Mouse (Mus musculus) CH12.LX (cell line): ENCODE data around the gene Stxbp1. TPM values are rescaled to one million over a fixed set of nuclear protein-coding genes. Genes with fewer than 3 reads are reported as not detected.

Source experiments
- DNase-seq: peaks from one replicate; pipeline ENCODE4 v3.0.0-alpha.2; 2013; ENCODE audit errors: extremely low read depth
- H3K27ac ChIP-seq: 2 replicates; pipeline ENCODE4 v1.5.1; 2012; ENCODE audit warnings: low read depth, mild to moderate bottlenecking, control low read depth, moderate library complexity; ENCODE audit not compliant: insufficient read depth
- H3K27me3 ChIP-seq: replicated peaks from 2 replicates; pipeline ENCODE3; 2012; ENCODE audit warnings: inconsistent platforms
- H3K36me3 ChIP-seq, 2 experiments: replicated peaks in 1 of 2; 2 replicates each; pipeline versions ENCODE3 to v1.6.1; 2012; ENCODE audit warnings: inconsistent platforms in 1 of 2, low read length in 1 of 2, mild to moderate bottlenecking in 1 of 2, mixed read lengths in 1 of 2, moderate library complexity in 1 of 2; ENCODE audit not compliant: control insufficient read depth in 1 of 2, insufficient read depth in 1 of 2
- H3K4me1 ChIP-seq, 2 experiments: 2 replicates each; pipeline ENCODE4 v1.6.1; 2012; ENCODE audit warnings: inconsistent platforms in 1 of 2, moderate library complexity in 1 of 2; ENCODE audit not compliant: insufficient read depth in 2 of 2, control insufficient read depth in 1 of 2
- H3K4me2 ChIP-seq: 2 replicates; pipeline ENCODE4 v1.6.1; 2012; ENCODE audit warnings: low read depth, mild to moderate bottlenecking, control low read depth; ENCODE audit not compliant: poor library complexity, insufficient read depth, severe bottlenecking
- H3K4me3 ChIP-seq, 3 experiments: fragments of 150-350 bp in 1 of 3; sonication (generic) in 1 of 3; replicated peaks in 1 of 3; 2 replicates each; pipeline versions ENCODE3 to v1.5.1; 2011 to 2012; ENCODE audit warnings: low read depth in 2 of 3, low read length in 2 of 3, mild to moderate bottlenecking in 2 of 3, moderate library complexity in 2 of 3, control low read depth in 1 of 3, improper control_type of control experiment in 1 of 3, inconsistent platforms in 1 of 3, mixed read lengths in 1 of 3; ENCODE audit not compliant: poor library complexity in 1 of 3
- H3K79me2 ChIP-seq: replicated peaks from 2 replicates; pipeline ENCODE4 v1.6.1; 2012; ENCODE audit warnings: mild to moderate bottlenecking, moderate library complexity; ENCODE audit not compliant: control insufficient read depth, poor library complexity, insufficient read depth, severe bottlenecking; ENCODE audit errors: extremely low read depth
- H3K9ac ChIP-seq: 2 replicates; pipeline ENCODE4 v1.6.1; 2012; ENCODE audit warnings: low read depth, mild to moderate bottlenecking, control low read depth, moderate library complexity; ENCODE audit not compliant: insufficient read depth
- H3K9me3 ChIP-seq: replicated peaks from 2 replicates; pipeline ENCODE3; 2012; ENCODE audit warnings: low read length, inconsistent platforms, mixed read lengths
- BHLHE40 ChIP-seq: IDR thresholded peaks from 2 replicates; pipeline ENCODE4 v1.6.1; 2011; ENCODE audit warnings: mild to moderate bottlenecking, low read depth, low read length, improper control_type of control experiment
- CHD1 ChIP-seq: IDR thresholded peaks from 2 replicates; pipeline ENCODE4 v1.6.1; 2012; ENCODE audit warnings: low read depth, low read length, improper control_type of control experiment, inconsistent platforms
- CHD2 ChIP-seq: IDR thresholded peaks from 2 replicates; pipeline ENCODE4 v1.6.1; 2011; ENCODE audit warnings: low read length, improper control_type of control experiment
- CTCF ChIP-seq, 2 experiments: IDR thresholded peaks in 1 of 2; conservative IDR thresholded peaks in 1 of 2; 2 replicates each; pipeline ENCODE4 v1.5.1; 2011 to 2012; ENCODE audit warnings: low read depth in 2 of 2, low read length in 2 of 2, improper control_type of control experiment in 1 of 2, inconsistent platforms in 1 of 2, mild to moderate bottlenecking in 1 of 2, moderate library complexity in 1 of 2
- HCFC1 ChIP-seq: IDR thresholded peaks from 2 replicates; pipeline ENCODE4 v1.6.1; 2012; ENCODE audit warnings: low read depth, mild to moderate bottlenecking, inconsistent platforms, low read length, improper control_type of control experiment
- IRF4 ChIP-seq: IDR thresholded peaks from 2 replicates; pipeline ENCODE4 v1.6.1; 2014; ENCODE audit warnings: low read depth, mild to moderate bottlenecking, inconsistent platforms, low read length, improper control_type of control experiment
- JUN ChIP-seq: IDR thresholded peaks from 2 replicates; pipeline ENCODE4 v1.6.1; 2011; ENCODE audit warnings: low read depth, mild to moderate bottlenecking, low read length, improper control_type of control experiment, moderate library complexity; ENCODE audit not compliant: insufficient read depth
- JUND ChIP-seq: conservative IDR thresholded peaks from 2 replicates; pipeline ENCODE4 v1.6.1; 2011; ENCODE audit warnings: low read depth, low read length, improper control_type of control experiment
- KAT2A ChIP-seq: IDR thresholded peaks from 2 replicates; pipeline ENCODE4 v1.6.1; 2012; ENCODE audit warnings: low read length, improper control_type of control experiment, inconsistent platforms; ENCODE audit not compliant: insufficient replicate concordance
- MAFK ChIP-seq: IDR thresholded peaks from 2 replicates; pipeline ENCODE4 v1.6.1; 2011; ENCODE audit warnings: low read length, improper control_type of control experiment; ENCODE audit not compliant: insufficient replicate concordance
- MAZ ChIP-seq: IDR thresholded peaks from 2 replicates; pipeline ENCODE4 v1.6.1; 2012; ENCODE audit warnings: low read depth, mild to moderate bottlenecking, inconsistent platforms, low read length, improper control_type of control experiment, moderate library complexity
- MEF2A ChIP-seq: IDR thresholded peaks from 2 replicates; pipeline ENCODE4 v1.6.1; 2014; ENCODE audit warnings: low read depth, mild to moderate bottlenecking, inconsistent platforms, low read length, improper control_type of control experiment, borderline replicate concordance
- MXI1 ChIP-seq: IDR thresholded peaks from 2 replicates; pipeline ENCODE4 v1.6.1; 2011; ENCODE audit warnings: mild to moderate bottlenecking, low read depth, low read length, improper control_type of control experiment
- NELFE ChIP-seq: IDR thresholded peaks from 2 replicates; pipeline ENCODE4 v1.6.1; 2011; ENCODE audit warnings: low read depth, low read length, improper control_type of control experiment
- NRF1 ChIP-seq: IDR thresholded peaks from 2 replicates; pipeline ENCODE4 v1.6.1; 2014; ENCODE audit warnings: low read depth, mild to moderate bottlenecking, inconsistent platforms, low read length, improper control_type of control experiment, moderate library complexity
- TBP ChIP-seq: conservative IDR thresholded peaks from 2 replicates; pipeline ENCODE4 v1.6.1; 2011; ENCODE audit warnings: low read depth, low read length, improper control_type of control experiment
- UBTF ChIP-seq: IDR thresholded peaks from 2 replicates; pipeline ENCODE4 v1.6.1; 2012; ENCODE audit warnings: low read depth, mild to moderate bottlenecking, inconsistent platforms, low read length, improper control_type of control experiment, moderate library complexity
- ZNF384 ChIP-seq: IDR thresholded peaks from 2 replicates; pipeline ENCODE4 v1.6.1; 2012; ENCODE audit warnings: low read depth, low read length, improper control_type of control experiment, inconsistent platforms
- dilution Hi-C: fragments of 300-500 bp; cut with MboI; formaldehyde crosslinking; loops from 2 replicates; pipeline ENCODE4 v1.14.3; 2020; ENCODE audit warnings: low sequenced_read_pairs; ENCODE audit not compliant: extremely low pct_unique_long_range_greater_than_20kb, extremely low pct_ligation_motif_present
- in situ Hi-C: fragments of 300-500 bp; cut with MboI; formaldehyde crosslinking; loops from 3 replicates; pipeline ENCODE4 v1.14.3; 2019; ENCODE audit warnings: low sequenced_read_pairs, low pct_ligation_motif_present, low pct_unique_long_range_greater_than_20kb, mixed read lengths
- polyA plus RNA-seq: library from polyadenylated mRNA; unstranded; fragments of >175 nt; gene quantifications from 2 replicates; pipeline ENCODE4 v1.2.1, GENCODE M21; 2012; ENCODE audit warnings: low read depth; ENCODE audit not compliant: insufficient read length
- total RNA-seq, 2 experiments: library from RNA; depleted of rRNA; stranded (reverse); fragments of 300-350 nt in 1 of 2; fragments of >200 nt in 1 of 2; gene quantifications; 2 replicates each; pipeline ENCODE4 v1.2.3; 2012 to 2014

Stxbp1 gene
- total and polyA plus RNA-seq, 3 experiments, result 1.5 to 8.3 (median 2.5) TPM

DNA sequence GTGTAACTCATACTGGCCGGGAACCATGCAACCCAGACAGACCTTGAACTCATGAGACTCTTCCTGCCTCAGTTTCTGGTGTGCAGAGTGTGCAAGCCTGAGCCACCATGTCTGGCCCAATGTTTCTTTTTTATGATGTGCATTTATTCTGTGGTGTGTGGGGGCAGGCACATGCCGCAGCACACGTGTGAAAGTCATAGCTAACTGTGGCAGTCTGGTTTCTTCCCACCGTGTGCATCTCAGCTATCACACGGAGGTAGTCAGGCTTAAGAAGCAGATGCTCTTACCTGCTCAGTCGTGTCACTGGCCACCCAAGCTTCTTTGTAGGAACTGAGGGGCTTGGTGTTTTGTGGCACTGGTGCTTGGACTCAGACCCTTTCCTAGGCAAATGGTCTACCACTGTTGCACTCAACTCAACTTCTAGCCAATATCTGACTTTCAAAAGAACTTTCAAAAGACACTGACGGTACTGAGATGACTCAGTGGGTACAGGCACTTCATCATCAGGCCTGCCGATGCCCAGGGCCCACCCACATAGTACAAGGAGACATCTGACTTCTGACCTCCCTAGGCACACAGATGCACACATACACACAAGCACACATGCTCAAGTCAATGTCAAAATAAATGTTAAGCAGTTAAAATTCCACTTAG lies 74.3 kb downstream of the Stxbp1 start:
- no peaks in the 10 kb centered on the region for H3K9me3 ChIP-seq
- TF ChIP-seq IRF4, result peak; percentile 81
- peak; percentile 57 for TF ChIP-seq BHLHE40
- no peak for TF ChIP-seq MEF2A
- peak; percentile 60 for TF ChIP-seq JUN
- peak; percentile 71 for TF ChIP-seq JUND
- TF ChIP-seq, all 38 proteins: peak for 4
- no peak overlapping the region for H3K4me2 ChIP-seq
- peaks cover 0 to 10% of the 10 kb centered on the region in 2 experiments for H3K36me3 ChIP-seq
- peaks cover 18 to 23% of the 10 kb centered on the region in 2 experiments for H3K4me1 ChIP-seq
- in situ Hi-C loops, result loop anchor here (10.0 kb wide), 1 partner anchor 162 kb away; no protein-coding TSS in a partner anchor
- dilution Hi-C loops, result no loop called here
- H3K27me3 ChIP-seq, result peaks cover 10% of the 10 kb centered on the region
- H3K27ac ChIP-seq, result no peak overlapping the region
- H3K4me3 ChIP-seq, result no peak overlapping the region
- H3K79me2 ChIP-seq, result no peaks in the 10 kb centered on the region
- DNase-seq, result peak; percentile 19
- H3K9ac ChIP-seq, result no peak overlapping the region

DNA sequence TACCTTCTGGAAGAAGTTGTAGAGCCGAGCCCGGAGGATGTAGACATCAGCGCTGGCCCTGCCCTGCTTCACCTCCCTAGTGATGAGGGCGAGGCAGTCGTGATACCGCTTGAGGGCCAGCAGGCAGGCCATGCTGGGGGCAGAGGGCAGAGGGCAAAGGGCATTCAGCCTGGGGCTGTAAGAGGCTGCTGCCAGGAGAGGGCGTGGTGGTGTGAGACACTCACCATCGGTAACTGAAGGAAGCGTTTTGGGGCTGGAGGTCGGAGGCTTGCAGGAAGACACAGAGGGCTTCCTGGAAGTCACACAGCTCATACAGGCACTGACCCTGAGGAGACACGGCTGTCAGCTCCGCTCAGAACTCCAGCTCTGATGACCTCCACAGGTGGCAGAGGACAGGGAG lies 75.2 kb downstream of the Stxbp1 start:
- in situ Hi-C loops (loop anchor here (10.0 kb wide), 1 partner anchor 163 kb away; no protein-coding TSS in a partner anchor), dilution Hi-C loops (no loop called here)
- Histone ChIP-seq H3K27me3 (peaks cover 10% of the 10 kb centered on the region), H3K79me2 (no peaks in the 10 kb centered on the region), H3K4me3 (no peak overlapping the region), H3K27ac (no peak overlapping the region), H3K36me3 (peaks cover 0 to under 1% of the 10 kb centered on the region in 2 experiments), H3K9ac (no peak overlapping the region), H3K4me2 (no peak overlapping the region), H3K9me3 (no peaks in the 10 kb centered on the region), H3K4me1 (peaks cover 18 to 22% of the 10 kb centered on the region in 2 experiments)
- TF ChIP-seq CTCF (conservative IDR thresholded peaks at IDR 0.05 in 1 of 2, IDR thresholded peaks at IDR 0.05 in 1 of 2; ENCODE audit: low read depth in 2 of 2, low read length in 2 of 2) (peak in 1 of 2 experiments; percentile 25; a peak in 2 of 4 replicates), MXI1 (no peak)
- no peak for DNase-seq

DNA sequence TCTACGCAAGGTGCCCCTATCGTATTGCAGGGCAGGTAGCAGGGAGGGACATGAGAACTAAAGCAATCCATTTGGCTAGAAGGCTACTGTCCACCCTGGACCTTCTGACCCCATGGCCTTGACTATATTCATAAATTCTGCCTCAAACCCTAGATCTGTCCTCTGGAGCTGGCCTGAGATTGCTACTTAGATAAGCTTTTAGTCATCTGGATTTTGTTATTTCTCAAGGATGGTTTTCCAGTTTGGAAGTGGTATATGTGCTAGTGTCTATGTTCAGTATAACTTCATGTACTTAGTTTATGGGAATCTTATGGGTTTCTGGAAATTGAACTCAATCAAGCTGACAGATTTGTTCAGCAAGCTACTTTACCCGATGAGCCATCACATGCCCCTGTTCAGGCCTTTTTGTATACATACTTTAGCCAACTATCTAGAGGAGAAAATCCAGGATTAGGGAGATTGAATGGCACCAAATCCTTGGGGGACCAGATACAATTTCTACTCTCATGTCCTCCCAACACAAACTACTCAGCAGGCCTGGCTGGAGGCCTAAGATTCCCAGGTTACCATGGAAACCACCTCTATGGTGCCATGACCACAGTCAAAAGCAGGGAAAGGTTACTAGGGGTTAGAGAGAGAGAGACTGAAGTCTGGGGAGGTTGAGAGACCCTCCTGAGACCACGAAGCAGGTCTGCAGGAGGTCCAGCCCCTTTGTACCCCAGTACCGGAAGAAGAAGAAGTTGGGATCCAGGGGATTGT lies 77.5 kb downstream of the Stxbp1 start:
- no peak for DNase-seq
- Histone ChIP-seq H3K27me3 (peaks cover 10% of the 10 kb centered on the region), H3K36me3 (peaks cover 0 to 4% of the 10 kb centered on the region in 2 experiments), H3K9ac (no peak overlapping the region), H3K27ac (no peak overlapping the region), H3K4me2 (no peak overlapping the region), H3K4me1 (peaks cover 6 to 11% of the 10 kb centered on the region in 2 experiments; a peak in 3 of 4 replicates), H3K79me2 (no peaks in the 10 kb centered on the region), H3K4me3 (no peak overlapping the region), H3K9me3 (no peaks in the 10 kb centered on the region)
- in situ Hi-C loops, result loop anchor here (10.0 kb wide), 1 partner anchor 165 kb away; no protein-coding TSS in a partner anchor
- dilution Hi-C loops, result no loop called here
- TF ChIP-seq ZNF384, result no peak
- TF ChIP-seq JUND, result no peak
- no peak for TF ChIP-seq HCFC1
- no peak for TF ChIP-seq MAZ
- TF ChIP-seq TBP, result no peak
- TF ChIP-seq MAFK, result no peak
- no peak for TF ChIP-seq MXI1
- TF ChIP-seq KAT2A, result no peak
- no peak for TF ChIP-seq NELFE
- no peak for TF ChIP-seq CHD2
- no peak for TF ChIP-seq CHD1
- no peak for TF ChIP-seq NRF1
- no peak for TF ChIP-seq UBTF
